Mouse (Mus musculus): ENCODE results near the gene Susd6.

Susd6 gene

DNA sequence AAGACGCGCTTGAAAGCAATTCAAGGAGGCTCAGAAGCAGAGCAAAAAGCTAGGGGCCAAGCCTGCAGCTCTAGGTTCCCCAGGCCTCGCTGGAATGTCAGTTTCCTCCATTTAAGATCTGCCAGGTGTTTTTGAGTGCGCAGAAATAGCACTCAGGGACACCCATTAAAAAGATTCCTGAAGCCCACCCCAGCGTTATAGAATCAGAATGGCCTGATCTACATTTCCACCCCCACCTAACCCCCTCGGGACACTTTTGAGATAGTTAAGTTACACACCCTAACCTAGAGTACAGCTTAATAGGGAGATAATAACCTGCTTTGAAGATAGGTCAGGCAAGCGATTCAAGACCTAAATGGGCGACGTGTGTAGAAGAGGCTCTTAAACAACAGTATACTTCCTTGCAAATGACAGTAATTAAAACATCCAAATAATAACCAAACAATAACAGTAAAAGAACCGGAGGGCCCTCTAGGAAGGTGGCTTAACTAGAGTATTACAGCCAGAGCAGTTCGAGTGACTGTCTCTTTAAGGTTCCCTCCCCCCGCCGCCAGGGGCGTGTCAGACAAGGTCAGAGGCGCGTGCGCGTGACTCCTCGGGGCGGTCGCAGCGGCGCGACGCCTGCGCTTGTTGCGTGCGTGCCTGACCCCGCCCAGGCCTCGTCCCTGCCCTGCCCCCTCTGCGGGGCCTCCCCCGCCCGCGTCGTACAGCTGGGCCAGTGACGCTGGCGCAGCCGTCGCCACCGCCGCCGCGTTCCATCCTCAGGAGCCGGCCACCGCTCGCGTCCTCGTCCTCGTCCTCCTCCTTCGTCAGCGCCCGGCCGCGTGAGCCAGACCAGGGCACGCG is at the start of gene Susd6:
Gene Susd6 (plus strand): TSS at position 662 of the 846 bp plus-strand sequence.
- DNase-seq: peak; percentile 99 to 100

DNA sequence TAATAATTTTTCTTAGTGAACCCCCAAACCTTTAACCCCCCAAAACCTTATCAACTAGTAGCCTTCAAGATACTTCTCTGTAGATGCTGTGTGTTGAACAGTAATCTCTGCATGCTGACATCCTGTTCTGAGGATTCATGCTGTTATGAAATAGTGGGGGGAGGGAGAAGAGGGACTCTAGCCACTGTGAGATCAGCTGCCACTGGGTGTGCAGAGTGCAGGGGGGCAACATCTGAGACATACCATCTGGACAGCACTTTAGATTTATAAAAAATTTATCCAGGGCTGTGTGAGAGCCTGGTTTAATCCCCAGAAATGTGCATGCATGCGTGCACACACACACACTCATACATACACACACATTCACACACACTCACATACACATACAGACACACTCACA is 45.7 kb upstream of the Susd6 start:
- DNase-seq: no peak

DNA sequence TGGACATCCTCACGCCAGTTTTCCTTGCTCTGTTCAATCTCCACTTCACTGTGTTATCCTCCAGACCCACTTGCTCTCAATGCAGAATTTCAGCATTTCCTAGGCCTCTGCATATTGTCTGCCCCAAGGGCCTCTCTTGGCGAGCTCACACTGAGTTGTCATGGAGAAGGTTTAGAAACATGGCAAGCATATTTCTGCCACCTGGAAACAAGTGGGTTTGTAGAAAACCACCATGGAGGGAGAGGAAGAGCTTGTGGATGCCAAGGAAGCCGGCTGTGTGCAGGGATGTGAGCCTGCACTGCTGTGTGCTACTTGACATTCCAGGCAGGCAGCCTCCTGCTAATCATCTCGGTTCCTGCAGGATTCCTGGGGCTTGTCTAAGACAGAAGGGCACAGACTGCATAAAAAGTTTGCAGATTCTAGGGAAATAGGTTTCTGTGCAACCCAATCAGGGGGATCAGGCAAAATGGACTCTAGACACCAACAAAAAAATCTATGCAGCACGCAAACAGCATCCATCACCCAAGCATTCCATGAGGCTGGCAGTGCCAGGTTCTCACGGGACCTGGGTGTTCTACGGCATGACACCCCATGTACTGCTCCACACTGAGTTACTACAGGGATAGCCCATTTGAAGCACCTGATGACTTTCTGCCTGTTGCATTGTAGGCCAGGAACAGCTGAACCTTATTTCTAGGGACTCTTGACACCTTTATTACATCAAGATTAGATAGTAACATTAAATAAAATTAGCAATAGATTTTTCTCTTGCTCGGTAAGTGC is 44.1 kb upstream of the Susd6 start:
- no peak for DNase-seq

DNA sequence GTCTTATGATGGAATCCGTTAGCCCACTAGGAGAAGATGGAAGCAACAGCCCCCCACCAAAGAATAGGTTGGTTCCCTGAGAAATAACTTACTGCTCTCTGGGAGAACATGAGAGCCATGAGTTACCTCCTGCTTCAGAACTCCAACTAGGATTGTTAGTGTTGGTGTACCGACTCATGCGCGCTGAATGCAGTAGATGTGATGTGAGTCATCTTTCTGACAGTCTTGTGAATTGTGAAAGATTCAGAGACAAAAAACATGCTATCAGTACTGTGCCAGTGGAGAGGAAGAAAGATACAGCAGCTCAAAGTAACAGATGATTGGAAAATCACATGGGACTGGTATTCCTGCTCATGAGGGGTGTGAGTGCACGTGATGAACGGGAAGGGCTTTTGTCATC is 38.8 kb upstream of the Susd6 start:
- DNase-seq: no peak

DNA sequence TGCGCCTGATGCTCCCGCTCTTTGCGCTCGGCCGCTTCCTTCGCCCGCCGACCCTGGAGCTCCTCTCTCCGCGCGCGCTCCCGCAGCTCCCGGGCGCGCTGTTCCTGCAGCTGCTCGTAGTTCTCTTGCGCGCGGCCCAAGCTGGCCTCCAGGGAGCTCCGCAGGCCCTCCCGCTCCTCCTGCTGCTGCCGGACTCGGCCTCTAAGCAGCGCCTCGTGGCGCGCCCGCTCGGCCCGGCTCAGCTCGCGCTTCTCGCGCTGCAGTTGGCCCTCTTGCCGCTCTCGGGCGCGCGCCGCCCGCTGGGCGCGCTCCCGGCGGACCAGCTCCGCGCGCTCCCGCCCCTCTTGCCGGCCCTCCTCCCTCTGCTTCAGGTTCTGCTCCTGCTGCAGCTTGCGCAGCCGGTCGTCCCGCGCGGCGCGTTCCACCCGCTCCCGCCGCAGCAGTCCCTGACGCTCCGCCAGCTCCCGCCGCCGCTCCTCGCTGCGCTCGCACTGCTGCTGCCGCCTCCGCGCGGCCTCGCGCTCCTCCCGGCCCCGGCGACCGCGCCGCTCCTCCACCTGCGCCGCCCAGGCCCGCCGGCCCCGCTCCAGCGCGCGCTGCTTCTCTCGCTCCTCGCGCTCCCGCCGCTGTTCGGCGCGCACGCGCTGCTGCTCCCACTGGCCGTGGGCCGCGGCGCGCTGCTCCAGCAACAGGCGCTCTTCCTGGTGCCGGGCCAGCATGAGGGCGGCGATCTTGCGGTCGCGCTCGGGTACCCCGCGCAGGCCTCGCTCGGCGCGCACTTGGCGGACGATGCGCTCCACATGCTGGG is 32.4 kb upstream of the Susd6 start:
- peak; percentile 76 to 88 for DNase-seq

DNA sequence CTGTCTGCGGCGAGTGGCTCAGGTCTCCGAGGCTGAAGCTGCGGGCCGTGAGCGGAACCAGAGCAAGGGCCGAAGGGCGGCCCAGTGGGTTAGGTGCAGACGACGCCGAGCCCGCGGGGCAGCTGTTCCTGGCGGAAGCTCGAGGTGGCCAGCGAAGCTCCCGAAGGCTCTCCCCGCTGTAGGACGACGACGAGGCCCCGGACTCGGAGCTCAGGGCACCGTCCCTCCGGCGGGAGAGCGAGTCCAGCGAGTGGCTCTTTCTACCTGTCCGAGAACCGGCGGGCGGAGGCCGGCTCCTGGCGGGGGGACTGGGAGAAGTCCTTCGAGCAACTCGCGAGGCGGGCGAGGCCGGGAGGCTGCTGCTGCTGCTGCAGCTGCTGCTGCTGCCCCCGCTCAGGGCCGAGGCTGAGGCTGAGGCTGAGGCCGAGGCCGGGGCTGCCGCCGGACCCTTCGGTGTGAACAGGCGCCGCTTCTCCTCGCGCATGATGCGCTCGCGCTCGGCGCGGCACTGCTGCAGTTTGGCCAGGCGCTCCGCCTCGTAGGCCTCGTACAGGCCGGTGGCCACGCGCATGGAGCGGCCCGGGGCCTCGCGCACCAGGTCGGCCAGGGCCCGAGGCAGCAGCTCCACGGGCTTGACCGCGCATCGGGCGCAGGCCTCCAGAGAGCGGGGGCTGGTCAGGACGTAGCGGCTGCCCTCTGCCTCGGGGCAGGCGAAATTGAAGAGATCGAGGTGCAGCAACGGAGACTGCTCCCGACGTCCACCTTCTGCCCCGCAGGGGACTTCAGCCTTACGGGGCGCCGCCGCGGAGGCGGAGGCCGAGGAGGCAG is 31.5 kb upstream of the Susd6 start:
- peak in 1 of 2 experiments; percentile 34 for DNase-seq

DNA sequence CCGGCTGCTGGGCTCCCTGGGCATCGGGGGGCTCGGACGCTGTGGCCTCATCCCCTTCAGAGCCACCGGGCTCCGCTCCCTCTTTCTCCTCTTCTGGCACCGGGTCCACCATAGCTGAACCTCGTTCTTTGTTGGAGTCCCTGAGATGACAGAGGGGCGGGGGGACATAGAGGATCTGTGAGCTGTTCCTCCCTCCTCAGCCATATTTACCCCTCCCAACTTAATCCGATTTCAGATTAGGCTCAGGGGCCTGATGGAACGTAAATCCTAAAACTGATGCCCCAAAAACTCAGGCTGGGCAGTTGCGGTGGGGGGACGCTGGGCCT is 31.0 kb upstream of the Susd6 start:
- no peak for DNase-seq

DNA sequence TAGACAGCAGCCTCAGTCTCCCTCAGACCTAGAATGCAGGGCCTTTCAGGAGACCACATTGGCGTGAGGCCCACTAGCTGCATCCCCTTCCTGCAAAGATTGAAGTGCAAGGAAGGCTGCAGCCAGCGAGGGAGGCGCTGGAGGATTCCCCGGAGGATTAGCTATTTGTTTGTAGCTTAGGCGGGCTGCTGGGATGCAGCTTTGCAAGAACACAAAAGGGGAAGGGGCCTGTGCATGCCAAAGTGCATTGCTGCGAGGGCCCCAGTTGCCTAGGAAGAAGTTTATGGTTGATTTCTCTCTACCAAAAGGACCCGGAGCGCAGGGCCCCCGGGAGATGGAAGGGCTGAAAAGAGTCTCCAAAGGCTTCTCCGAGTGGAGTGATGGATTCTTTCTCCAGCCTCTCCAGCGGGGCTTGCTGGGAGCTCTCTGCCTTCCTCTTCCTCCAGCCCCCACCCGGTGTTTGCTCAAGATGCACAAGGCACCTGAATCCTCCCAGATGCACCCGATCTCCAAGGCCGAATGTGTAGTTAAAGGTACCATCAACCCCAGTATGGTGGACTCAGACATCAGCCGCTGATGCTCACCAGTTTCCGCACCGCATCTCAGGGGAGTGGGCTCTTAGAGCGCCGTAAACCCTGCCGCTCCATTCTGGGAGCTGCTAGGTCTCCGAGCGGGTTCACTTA is 30.5 kb upstream of the Susd6 start:
- DNase-seq: peak in 1 of 2 experiments; percentile 10

DNA sequence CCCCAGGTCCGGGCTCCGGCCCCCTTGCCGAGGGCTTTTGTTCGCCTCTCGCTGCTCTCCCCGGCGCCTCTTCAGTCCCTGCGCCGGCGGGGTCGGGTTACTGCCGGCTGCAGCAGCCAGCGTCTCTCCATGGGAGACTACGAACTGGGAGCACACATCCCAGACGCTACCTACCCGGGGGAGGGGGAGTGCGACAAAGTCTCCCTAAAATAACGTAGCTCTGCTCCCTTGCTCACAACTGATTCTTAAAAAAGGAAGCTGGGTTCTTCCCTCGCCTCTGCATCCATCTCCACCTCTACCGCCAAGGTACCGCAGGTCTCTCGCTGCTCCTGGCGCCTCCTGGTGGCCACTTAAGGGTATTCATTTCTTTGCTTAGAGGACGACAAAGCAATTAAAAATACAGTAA is 29.9 kb upstream of the Susd6 start, which contains the start of gene Ccdc177:
Gene Ccdc177 (minus strand): TSS at position 292 of the 406 bp plus-strand sequence.
- peak; percentile 76 to 90 for DNase-seq

DNA sequence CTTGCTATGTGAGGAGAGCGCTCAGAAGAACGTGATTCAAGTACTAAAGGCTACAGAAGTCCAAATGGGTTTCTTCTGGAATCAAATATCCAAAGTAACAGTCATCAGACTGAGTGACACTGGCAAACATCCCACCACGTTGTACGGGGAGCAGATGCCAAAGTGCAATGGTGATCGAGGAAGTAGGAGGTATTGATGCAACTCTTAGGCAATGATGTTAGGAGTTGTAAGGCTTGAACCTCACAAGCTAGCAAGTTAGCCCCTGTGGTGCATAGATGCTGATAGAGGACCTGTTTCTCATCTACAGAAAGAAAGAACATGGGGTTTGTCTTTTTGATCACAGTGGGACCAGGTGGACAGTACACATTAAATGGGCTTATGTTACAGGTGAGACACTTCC is 27.3 kb upstream of the Susd6 start:
- no peak for DNase-seq

DNA sequence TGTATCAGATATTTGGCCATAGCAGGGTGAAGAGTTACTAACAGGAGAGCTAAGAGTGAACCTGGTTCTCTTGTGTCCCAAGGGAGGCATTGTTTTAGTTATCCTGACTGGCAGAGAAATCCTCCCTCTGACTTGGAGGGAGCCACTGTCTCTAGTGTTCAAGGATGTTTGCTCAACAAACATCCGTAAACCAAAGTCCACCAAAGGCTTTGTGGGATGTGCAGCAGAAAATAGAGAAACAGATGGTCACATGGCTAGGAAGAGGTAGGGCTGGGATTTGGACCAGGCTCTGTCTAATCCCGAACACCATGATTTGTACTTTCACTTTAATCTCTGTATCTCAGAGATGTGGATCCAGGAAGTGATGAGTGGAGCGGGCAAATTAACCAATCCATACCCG is 26.2 kb upstream of the Susd6 start:
- no peak for DNase-seq

DNA sequence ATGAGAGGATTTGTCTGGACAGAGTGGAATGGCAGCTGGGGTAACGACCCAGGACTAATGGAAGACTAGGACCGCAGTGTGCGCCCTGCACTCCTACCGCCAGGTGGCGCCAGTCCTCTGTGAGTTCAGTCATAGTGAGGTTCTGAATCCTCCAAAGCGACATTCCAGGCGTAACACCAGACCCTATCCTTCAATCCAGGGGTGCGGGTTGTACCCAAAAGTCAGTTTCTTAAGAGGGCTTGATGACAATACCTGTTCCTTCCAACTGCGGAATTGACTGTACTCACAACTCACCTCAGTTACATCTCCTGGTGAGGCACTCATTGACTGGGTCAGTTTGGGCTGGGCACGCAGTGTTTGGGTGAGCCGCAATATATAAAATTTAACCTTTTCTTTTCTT is 20.6 kb upstream of the Susd6 start:
- DNase-seq: peak; percentile 79 to 90

DNA sequence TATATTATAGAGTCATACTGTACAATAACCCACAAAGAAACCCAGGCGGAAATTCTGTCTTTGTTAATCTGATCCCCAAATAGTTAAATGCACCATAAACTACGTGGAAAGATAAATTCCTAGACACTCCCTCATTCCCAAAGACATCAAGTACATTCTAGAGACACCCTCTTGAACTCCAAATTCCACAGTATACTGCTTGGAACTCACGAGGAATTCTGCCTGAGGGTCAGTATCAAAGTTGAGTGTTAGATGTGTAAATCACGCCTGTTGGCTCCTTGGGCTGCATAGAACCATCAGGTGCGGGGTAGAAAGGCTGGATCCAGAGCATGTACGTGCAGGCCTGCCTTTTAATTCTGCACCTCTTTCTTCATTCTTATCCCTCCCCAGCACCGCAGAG is 15.5 kb upstream of the Susd6 start:
- no peak for DNase-seq

DNA sequence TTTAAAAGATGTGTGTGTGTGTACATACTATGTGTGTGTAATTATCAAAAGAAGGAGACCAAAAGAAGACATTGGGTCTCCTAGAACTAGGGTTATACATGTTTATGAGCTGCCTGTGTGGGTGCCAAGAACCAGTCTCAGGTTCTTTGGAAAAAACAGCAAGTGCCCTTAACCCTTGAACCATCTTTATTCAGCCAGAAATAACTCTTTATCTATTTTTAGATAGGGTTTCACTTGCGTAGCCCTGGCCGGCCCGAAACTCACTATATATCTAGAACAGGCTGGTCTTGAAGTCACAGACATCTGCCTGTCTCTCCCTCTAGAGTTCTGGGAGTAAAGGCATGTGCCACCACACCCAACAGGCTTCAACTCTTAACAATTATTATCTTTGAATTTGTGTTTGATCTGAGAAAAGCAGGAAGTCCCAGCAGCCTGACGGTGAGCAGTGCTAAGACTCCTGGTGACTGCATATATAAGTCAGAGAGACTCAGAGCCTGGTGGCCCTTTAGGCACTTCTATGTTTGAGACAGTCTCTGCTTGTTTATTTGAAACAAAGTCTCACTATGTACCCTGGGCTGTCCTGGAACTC is 14.2 kb upstream of the Susd6 start:
- DNase-seq: no peak

DNA sequence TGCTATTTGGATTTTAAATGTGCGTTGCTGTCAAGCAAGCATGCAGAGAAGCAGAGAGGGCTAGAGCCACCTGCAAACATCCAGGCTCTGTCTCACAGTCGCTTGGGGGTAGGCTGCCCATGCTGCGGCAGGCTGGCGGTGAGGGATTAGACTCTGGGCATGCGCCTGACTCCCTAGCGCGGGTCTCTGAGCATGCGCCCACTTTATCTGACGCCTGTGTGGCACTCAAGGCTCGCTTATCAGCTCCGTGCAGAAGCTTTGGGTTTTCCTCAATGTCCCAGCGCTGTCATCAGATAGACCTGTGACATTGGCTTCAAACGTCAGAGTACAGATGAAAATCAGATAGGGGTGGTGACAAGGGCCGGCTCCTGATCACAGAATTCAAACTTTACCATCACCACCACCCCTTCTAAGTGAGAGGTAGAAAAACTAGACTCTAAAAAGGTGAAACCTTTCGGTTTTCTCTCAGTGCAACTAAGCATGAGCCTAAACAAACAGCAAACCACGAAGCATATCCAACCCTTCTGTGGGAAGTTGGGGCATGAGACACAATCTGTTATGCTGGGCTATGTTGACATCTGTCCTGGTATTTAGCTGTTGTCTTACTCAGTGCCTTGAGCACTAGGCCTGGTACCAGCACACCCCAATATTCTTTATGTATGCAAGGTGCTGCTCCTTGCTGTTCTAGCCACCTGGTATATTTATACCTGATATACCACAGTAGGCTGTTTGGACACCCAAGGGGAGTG is 11.9 kb upstream of the Susd6 start:
- no peak for DNase-seq

DNA sequence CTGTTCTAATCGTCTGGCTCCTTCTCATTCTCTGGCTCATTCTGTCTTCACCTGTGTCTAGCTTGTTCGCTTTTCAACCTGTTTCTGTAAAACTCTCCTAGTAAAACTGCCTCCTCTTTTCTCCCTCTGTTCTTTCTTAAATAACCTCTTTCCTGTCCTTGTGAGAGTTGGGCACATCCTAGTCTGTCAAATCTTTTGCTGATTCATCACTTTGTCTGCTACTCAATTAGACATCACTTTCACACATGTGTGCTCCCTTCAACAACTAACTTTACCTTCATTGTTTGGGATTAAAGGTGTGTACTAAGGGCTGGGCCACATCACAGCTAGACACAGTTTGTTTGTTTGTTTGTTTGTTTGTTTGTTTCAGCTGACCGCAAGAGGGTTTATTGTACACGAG is 10.6 kb upstream of the Susd6 start:
- no peak for DNase-seq

DNA sequence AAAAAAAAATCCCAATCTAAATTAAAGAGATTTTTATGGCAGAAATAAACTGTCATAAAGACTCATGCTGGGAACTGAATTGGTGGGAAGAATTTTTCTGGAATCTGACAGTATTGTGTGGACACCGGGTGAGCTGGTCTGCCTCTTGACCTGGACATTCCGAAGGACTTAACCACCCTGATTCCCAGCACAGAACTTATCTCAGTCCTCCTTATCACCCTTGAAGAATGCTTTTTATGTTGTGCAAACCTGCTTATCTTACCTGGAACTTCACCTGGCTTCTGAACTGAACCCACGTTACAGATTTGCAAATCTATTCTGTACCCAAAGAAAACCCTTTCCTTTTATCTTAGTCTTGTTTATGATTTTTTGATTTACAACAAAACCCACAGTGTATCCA is 8.1 kb upstream of the Susd6 start:
- DNase-seq: no peak

DNA sequence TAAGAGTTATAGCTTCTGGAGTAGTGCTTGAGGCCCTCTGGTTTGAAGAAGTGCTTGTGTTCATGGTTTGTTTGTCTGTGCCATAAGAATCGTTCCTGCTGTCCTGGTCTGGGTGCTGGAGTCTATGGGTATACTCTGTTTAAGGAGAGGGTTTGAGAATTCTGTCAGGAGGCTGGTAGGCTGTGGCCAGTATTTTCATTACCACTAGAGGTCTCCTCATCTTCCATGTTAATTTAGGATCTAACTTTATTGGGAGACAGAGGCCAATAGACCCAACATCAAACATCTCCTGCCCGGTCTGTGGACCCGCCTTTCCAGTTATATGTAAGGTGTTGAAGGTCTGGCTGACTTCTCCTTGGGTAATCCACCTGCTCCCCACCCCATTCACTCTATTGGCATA is 7.4 kb upstream of the Susd6 start:
- DNase-seq: peak in 1 of 2 experiments; percentile 25

DNA sequence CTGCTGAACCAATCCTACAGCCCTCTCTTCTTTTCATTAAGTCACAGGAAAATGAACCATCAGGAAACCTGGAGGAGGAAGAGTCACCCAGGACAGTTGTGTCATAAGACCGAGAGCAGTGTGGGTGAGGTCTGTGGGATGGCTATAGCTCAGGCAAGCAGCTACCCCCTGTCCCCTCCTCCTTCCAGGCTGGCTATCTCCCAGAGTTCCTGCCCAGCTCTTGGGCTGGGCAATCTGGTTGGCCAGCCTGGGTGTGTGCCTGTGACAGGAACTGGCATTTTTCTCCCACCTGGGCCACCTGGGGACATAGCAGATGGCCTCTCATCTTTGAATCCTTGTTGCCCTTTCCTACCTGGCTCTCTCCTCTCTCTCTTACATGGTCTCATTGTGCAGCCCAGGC is 6.4 kb upstream of the Susd6 start:
- DNase-seq: no peak

DNA sequence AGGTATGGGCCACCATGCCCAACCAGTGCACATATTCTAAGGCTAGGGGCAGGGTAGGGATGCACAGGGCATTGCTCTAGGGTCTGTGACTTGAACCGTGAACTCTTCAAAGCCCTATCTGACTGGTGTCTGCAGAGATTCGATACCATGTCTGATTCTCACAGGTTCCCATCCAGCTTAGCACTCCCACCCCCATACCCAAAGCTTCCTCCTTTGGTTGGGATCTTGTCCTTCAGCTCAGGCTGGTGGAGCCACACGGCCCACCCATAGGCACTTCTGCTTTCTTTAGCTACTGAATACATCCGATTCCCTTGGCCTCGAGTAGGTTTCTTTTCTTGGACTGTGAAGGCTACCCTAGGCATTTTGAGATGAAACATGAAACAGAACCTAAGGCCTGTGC is 5.3 kb upstream of the Susd6 start:
- no peak for DNase-seq

DNA sequence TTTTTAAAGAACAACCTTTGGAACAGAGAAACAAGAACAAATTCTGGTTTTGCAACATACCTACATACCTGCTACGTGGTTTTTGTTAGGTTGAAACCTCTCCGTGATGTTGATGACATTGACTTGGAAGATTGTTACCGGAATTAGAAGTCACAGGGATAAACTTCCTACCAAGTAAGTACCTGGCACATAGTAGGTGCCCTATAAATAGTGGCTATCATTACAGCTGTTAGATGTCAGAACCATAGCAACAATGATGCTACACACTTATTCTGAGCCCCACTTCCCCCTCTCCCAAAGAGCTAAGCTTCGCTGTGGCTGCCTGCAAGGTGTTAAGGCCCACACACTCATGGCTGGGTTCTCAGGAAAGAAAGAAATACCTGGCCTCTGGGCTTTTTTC is 4.7 kb upstream of the Susd6 start:
- DNase-seq: no peak
